Mouse (Mus musculus): ENCODE data around the gene Vmn1r181. TPM values are rescaled to one million over a fixed set of nuclear protein-coding genes. Genes with fewer than 3 reads are reported as not detected.
"Not testable (repeated sequence)": the region's sequence is repeated elsewhere in the genome, so short reads cannot be mapped to it uniquely, and the experiment has no call there.

Gene Vmn1r181
- not detected for total RNA-seq (2021)
- long read RNA-seq, experiment 1: 0 reads
- long read RNA-seq, experiment 2: 0 reads

DNA sequence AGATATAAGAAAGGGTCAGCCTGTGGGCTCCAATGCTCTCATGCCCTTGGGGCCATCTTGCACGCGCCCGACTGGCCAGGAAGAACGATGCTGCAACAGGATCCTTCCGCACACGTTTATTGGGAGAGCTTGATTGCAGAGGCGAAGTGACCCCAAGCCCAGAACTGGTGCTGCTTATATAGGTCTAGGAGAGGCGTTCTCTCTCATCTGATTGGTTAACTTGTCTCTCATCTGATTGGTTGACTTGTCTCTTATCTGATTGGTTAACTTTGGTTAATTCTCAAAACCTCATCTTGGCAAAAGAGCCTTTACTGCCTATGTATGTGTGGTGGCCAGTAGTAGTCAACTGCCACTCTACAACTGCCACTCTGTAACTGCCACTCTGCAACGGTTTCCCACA lies at the start of gene Vmn1r181:
Gene Vmn1r181, plus strand, starts transcription at position 301 of the 400 bp plus-strand sequence.
- DNase-seq; intact Hi-C loops (cut with DNase I): not testable (repeated sequence)

DNA sequence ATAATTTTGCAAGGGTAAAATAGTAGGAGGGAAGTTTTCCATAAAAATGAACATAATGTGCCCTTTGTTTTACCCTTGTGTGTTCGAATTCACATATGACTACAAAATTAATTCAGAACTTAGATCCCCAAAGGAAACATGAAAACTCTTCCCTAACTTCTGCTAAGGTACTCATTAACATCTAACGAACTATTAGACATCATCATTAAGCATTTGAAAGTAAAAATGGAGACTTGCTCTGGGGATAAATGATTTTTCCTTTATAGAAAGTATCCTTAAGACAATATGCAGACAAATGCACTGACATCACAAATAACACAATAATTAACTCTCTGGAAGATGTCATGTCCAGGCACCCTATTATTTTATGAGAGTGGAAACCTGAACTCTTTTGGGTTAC lies 47.7 kb upstream of the Vmn1r181 start, which contains the start of gene Vmn1r179:
Gene Vmn1r179, plus strand, starts transcription at position 301 of the 400 bp plus-strand sequence.
- intact Hi-C loops (cut with DNase I): no loop called here
- DNase-seq: no peak

DNA sequence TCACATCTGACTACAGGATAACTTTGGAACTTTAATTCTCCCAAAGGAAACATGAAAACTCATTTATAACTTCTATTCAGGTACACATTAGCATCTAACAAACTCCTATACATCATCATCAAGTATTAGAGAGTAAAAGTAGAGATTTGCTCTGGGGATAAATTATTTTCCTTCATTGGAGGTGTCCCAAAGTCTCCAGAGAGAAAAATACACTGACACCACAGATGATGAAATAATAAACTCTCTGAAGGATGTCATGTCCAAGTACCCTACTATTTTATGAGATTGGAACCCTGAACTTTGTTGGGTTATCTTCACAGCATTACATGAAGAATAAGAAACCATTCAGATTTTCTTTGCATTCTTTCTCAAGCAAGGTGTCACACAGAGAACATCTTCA lies 24.1 kb upstream of the Vmn1r181 start, which contains the start of gene Vmn1r180:
Gene Vmn1r180, plus strand, starts transcription at position 301 of the 400 bp plus-strand sequence.
- no peak for DNase-seq
- intact Hi-C loops (cut with DNase I): no loop called here

DNA sequence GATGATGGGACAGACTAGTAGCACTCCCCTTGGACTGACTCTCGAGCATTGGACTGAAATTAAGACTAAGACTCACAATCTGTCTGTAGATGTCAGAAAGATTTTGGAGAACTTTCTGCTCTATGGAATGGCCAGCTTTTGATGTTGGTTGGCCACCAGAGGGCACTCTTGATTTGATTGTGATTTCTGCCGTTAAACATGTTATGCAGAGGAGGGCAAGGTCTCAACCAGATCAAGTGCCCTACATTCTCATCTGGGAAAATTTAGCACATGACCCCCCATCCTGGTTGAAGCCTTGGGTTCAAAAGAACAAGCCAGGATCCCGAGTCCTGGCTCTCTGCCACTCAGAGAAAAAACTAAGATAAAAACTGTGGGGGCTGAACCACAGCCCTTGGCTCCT lies 6.4 kb upstream of the Vmn1r181 start:
- intact Hi-C loops (cut with DNase I); DNase-seq: not testable (repeated sequence)

DNA sequence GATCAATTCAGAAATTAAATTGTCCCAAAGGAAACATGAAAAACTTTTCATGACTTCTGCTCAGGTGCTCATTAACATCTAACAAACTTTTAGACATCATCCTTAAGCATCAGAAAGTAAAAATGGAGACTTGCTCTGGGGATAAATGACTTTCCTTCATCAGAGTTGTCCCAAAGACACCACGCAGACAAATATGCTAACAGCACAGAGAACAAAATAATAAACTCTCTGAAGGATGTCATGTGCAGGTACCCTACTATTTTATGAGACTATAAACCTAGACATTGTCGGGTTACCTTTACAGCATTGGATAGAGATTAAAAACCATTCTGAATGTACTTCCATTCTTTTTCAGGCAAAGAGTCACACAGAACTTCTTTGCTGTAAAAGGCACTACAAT lies 27.0 kb downstream of the Vmn1r181 start, which contains the start of gene V1rd19:
Gene V1rd19, plus strand, starts transcription at position 301 of the 400 bp plus-strand sequence.
- intact Hi-C loops (cut with DNase I): no loop called here
- no peak for DNase-seq

Other genes with a start within 250 kb of the Vmn1r181 start
- not detected for gene Vmn1r174, start 222.3 kb upstream of the Vmn1r181 start, total RNA-seq (2021)
- gene Vmn1r175, start 164.0 kb upstream of the Vmn1r181 start, total RNA-seq (2021): not detected
- not detected for gene Vmn1r176, start 137.2 kb upstream of the Vmn1r181 start, total RNA-seq (2021)
- not detected for gene Vmn1r177, start 108.2 kb upstream of the Vmn1r181 start, total RNA-seq (2021)
- not detected for gene Vmn1r178, start 82.6 kb upstream of the Vmn1r181 start, total RNA-seq (2021)
- not detected for gene Vmn1r179, start 47.6 kb upstream of the Vmn1r181 start, total RNA-seq (2021)
- not detected for gene Vmn1r180, start 24.0 kb upstream of the Vmn1r181 start, total RNA-seq (2021)
- not detected for gene V1rd19, start 27.1 kb downstream of the Vmn1r181 start, total RNA-seq (2021)
- gene Vmn1r183, start 78.6 kb downstream of the Vmn1r181 start, total RNA-seq (2021): not detected
- gene Zfp180, start 107.3 kb downstream of the Vmn1r181 start, total RNA-seq (2021): 10 to 100 TPM; 10.0 to 10.4 TPM
- 1 to 10 TPM; 4.8 to 4.9 TPM for gene Zfp112, start 137.7 kb downstream of the Vmn1r181 start, total RNA-seq (2021)
- 1 to 10 TPM; 3.5 to 5.0 TPM for gene Zfp235, start 159.6 kb downstream of the Vmn1r181 start, total RNA-seq (2021)
- under 1 TPM; 0.33 to 0.35 TPM for gene Zfp114, start 200.4 kb downstream of the Vmn1r181 start, total RNA-seq (2021)
- 1 to 10 TPM; 2.1 to 2.7 TPM for gene Zfp111, start 236.8 kb downstream of the Vmn1r181 start, total RNA-seq (2021)